Mouse (Mus musculus) 3T3-L1 (cell line): ENCODE data around the gene Sf3a2.

Source experiments
- DNase-seq: peaks from one replicate; pipeline ENCODE4 v3.0.0-alpha.2; 2015; ENCODE audit warnings: low read depth, low spot score

The Sf3a2 gene

DNA sequence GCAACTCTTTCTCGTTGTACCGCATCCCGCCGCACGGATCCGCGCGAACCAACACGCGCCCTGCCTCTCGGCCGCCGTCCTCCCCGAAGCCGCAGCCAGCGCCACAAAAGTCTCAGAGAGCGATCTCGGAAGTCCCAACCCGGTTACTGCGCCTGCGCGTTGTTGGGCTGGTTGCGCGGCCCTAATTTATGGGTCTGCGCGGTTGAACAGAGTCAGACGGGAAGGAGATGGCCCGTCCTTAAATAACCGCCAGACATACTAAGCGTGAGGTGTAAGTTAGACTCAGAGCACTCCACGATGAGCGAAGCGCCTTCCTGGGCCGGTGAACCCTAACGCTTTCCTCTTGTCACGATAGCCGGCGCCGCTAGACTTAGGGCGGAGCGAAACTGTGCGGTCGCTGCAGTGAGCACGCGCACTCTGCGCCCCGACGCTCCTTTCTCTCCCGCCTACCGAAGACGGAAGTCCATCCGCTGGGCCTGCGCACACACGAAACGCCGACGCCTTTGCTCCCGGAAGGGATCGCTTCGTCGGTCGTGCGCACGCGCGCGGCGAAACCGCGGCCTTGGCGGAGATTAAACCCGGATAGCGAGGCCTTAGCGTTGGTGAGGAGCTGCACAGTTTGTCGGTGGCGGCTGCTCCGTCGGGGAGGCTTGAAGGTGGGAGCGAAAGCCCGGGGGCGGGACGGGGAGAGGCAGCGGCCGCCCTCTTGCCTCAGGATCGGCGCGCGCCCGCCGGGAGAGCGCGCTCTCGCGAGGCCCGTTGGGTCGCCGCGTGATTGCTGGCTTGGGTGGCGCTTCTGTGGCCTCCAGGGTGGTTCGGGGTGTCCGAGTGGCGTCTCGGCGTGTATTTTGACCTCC lies at the start of gene Sf3a2, which contains the start of gene Plekhj1:
Gene Sf3a2 (plus strand): TSS at position 49 of the 857 bp plus-strand sequence.
Gene Plekhj1 (minus strand): TSS at position 477 of the 857 bp plus-strand sequence.
- DNase-seq, result peak; percentile 95

DNA sequence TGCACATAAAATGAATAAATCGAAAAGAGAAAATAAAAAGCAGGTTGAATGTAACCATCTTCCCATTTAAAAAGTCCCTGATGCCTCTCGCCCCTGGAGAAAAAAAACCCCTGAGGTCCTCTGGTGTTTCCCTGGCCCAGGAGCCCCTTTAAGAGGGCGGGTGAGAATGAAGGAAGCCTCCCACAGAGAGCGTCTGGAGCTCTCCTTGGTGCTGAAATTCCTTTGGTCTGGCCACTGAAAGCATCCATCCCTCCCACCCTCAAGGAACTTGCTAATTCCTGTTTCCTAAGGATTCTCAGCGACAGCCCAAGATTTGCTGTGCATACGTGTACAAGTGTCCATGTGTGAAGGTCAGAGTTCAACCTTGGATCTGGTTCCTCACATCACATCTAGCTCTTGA lies 49.4 kb upstream of the Sf3a2 start:
- peak; percentile 86 for DNase-seq

DNA sequence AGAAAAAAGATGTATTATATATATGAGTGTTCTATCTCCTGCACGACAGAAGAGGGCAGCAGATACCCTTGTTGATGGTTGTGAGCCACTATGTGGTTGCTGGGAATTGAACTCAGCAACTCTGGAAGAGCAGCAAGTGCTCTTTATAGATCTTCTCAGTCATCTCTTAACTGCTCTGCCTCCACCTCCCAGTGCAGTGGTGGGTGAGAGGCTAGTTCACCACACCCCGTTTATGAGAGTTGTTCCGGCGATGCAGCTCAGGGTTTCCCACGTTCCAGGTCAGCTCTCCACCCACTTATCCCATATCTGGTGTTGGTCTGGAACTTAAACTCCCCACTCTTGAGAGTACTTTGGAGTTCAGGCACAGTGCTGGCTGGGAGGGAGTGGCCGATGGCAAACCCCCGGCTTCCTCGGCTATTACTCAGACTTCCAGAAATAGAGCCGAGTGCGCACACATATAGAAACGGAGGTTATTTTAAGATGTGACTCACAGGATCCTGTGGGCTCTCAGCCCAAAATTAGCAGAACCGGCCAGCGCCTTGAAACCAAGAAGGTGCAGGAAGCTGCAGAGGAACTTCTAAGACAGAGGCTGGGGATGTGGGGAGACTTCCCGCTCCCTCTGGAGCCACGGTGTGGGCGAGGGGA lies 46.7 kb upstream of the Sf3a2 start:
- peak; percentile 98 for DNase-seq

DNA sequence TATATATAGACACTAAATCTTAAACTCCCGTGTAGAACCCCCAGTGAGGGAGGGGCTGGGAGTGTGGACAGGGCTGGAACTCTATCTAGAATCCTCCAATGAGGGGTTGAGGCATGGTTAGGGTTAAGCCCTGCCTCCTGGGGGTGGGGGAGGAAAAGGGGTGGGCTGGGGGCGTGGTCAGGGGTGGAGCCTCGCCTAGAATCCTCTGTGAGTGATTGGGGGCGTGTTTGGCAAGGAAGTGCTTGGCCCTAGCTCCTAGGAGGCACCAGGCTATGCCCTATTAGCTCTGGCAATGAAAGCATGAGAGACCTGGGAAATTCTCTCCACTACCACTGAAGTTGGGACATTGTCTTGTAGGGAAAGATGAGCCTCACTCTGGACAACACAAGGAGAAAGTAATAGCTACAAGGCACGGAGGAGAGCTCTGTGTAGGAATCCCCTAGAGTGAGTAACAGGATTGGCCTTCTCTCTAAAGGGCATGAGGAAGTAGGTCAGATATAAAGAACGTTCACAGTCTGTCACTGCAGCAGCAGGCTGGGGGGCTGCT lies 45.8 kb upstream of the Sf3a2 start:
- peak; percentile 89 for DNase-seq

DNA sequence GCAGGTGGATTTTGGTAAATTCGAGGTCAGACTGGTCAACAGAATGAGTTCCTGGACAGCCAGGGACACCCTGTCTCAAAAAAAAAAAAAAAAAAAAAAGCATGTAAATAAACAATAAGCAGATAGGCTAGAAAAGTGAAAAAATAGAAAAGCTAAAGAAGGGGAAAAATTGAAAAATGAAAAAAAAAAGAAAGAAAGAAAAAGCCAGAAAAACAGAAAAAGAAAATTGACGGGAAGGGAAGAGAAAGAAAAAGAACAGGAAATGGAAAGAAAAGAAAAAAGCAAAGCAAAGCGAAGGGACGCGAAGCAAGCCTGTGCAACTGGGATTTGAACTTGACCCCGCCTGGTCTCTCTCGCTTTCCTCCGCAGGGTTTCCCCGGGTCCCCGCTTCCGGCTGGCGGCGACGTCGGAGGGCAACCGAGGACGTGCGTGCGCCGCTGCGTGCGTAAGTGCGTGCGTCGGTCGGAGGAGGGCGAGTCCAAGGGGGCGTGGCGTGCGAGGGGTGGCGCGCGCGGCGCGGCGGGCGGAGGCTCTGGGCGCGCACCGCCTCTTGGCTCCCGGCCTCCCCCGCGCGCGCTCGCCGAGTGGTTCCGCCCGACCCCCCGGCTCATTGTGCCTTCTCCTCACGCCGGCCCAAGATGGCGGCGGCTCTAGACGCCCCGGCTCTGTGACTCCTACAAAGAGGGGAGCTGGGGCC lies 43.3 kb upstream of the Sf3a2 start, which contains the start of gene Dot1l:
Gene Dot1l (plus strand): TSS at position 613 of the 697 bp plus-strand sequence.
- DNase-seq, result peak; percentile 91

DNA sequence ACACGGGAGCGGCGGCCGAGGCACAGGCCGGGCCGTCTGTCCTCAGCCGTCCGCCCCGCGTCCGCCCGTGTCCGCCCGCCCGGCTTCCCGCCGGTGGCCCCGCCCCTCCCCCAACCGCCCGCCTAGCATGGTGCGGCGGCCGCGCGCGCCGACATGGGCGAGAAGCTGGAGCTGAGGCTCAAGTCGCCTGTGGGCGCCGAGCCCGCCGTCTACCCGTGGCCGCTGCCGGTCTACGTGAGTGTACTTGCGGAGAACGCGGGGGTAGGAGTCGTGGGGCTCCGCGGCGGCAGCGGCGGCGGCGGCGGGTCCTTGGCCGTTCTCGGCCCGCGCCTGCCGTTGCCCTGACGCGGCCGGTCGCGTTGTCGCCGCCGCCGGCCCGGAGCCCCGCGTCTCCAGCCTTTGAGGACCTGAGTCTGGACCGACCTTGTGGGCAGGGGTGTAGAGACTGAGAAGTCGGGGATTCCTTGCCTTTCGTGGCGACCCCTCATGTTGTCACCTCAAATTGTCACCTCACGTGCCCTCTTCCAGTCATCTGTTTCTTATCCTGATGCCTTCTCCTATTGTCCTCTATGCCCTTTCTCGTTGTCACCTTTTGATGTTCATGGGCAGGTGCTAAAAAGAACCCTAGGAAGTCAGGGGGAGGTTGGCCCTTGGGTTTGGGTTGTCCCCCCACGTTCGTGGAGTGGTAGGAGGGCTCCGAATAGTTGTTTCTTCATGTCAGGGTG lies 42.5 kb upstream of the Sf3a2 start:
- DNase-seq, result no peak

DNA sequence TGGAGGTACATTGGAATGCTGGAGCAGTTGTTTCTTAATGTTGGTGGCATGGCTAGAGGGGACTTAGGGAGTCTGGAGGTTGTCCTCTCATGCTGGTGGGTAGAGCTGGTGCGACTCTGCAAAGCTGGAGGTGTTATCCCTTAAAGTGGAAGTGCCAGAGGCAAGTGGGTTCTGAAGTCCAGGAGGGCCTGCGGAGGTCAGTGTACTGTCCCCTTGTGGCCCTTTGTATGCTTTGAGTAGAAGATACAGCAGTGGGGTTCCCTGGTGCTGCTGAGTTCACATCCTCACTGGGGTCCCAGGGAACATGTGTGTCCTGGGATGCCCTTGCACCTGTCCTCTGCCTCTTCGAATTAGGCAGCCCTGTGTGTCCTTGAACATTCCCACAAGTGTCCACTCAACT lies 41.9 kb upstream of the Sf3a2 start:
- DNase-seq, result peak; percentile 39

DNA sequence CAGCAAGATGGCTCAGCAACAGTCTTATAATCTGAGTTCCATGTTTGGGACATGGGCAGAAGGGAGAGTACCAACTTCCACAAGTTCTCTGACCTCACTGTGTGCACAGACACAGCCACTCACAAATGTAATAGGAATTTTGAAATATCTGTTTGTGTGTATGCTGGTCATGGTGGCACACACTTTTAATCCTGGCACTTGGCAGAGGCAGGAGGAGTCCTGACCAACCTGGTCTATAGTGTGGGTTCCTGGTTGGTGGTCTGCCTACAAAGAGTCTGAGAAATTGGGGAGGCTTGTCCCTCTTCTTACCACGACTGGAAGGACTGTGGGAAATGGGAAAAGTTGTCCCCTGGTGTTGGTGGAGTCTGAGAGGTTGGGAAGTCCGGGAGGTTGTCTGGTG lies 41.5 kb upstream of the Sf3a2 start:
- no peak for DNase-seq

DNA sequence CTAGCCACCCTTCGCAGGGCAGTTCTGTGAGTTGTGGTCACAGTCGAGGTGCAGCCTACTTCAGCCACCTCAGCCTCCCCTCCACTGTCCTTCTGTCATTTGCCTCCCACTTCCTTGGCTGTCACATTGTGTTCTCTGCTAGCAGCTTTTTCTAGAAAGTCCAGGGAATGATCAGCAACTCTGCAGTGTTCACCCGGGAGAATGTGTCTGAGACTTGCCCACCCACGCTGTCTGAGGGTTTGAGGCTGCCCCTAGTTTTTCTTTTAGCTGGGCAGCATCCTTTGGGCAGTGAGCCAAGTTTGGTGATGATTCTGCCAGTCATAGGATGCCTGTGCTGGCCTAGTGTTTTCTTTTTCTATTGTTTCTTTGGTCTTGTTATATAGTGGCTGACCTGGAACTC lies 41.0 kb upstream of the Sf3a2 start:
- DNase-seq, result peak; percentile 52

DNA sequence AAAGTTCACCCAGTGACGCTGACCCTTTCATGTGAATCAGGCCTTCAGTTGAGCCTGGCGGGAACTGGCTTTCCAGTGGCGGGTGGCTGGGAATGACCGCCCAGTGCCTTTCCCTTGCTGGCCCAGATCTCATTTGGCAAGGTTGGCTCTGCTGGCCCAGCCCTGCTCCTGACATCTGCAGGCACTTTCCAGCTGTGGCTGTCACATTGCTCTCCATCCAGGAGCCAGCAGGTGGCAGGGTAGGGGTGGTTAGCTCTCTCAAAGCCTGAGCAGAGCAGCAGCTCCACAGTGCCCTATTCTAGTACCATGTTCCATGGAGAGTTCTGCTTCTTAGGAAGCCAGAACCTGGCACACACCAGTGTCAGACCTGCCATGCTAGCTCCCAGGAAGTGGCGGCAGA lies 40.3 kb upstream of the Sf3a2 start:
- peak; percentile 90 for DNase-seq

DNA sequence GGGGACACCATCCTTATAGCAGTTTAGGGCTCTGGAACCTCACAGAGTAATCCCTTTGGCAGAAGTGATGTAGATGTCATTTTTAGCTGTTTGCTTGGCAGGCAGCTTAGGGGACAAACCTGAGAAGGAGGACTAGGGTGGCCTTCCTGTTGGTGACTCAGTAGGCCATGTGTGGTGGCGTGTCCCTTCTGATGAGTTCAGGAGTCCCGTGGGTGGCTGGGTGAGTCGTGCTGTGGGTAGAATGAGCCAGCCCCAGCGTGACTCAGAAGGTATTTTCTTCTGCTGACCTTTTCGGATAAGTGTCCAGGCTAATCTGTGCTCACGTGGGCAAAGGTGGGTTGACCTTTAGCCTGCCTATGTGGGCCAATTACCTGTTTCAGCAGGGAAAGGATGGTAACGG lies 39.3 kb upstream of the Sf3a2 start:
- peak; percentile 56 for DNase-seq

DNA sequence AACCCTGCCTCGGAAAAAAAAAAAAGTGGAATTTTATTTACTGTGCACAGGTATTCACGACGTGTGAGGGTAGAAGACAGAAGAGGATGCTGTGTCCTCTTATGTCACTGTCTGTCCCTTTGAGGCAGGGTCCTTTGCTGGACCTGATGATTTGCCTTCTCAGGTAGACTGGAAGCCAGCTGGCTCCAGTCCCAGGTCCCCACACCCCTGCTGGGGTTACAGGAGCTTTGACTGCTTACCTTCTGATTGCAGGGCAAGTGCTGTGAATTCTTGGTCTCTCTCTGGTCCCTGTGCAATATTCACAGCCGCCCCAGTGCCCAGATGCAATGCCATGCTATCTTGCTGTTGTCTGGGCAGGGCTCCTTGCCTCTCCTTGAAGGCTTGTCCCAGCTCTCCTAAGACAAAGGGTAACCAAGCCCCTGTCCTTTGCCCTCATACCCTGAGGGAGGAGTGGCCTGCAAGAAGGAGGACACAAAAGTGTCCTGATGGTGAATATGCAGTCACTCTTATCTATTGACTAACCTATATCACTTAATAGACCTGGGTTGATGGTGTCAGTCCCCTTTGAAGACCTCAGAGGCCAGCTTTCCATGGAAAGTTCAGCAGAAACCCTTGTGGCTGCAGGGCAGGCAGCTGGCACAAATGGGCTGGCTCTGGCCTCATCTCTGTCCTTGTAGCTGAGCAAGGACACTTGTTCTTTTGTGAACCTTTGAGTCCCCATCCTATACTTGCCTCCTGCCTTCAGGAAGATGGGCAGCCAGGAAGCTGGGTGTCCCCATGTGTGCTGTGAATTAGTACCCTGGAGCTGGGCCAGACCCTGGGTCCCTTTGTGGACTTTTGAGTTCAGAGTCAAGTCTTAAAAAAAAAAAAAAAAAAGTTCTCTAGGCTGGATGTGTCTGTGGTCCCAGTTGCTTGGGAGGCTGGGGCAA lies 37.1 kb upstream of the Sf3a2 start:
- DNase-seq, result no peak

DNA sequence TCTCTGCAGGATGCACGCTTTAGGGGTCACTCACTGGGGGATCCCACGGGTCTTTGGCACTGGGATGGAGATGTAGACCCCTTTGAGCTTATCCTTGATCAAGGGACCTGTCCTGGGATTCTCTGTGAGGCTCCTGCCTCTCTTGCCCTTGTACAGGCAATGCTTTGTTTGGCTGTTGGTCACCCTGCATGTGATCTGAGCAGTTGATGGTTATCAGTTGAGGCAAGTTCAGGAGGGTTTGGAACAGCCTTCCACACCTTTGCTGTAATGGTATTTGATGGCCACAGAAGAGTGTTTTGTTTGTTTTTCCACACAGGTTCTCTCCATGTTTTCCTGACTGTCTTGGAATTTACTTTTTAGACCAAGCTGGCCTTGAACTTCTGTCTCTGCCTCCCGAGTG lies 36.2 kb upstream of the Sf3a2 start:
- no peak for DNase-seq

DNA sequence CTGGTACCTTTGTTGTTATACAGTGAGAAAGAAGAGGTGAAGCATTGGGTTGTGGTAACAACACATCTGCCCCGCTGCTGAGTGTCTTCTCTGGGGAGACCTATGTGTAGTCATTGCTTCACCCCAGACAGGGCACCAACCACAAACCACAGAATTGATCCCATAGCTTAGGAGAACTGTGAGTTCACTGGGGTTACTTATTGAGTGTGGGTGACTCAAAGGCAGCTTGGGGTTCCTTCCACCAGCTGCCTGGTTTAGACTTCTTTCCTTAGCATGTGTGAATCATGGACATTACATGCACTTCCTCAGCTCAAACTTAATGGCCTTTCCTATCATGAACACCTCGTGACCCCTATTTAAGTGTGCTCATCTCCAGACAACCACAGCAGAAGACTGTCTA lies 34.5 kb upstream of the Sf3a2 start:
- peak; percentile 42 for DNase-seq

DNA sequence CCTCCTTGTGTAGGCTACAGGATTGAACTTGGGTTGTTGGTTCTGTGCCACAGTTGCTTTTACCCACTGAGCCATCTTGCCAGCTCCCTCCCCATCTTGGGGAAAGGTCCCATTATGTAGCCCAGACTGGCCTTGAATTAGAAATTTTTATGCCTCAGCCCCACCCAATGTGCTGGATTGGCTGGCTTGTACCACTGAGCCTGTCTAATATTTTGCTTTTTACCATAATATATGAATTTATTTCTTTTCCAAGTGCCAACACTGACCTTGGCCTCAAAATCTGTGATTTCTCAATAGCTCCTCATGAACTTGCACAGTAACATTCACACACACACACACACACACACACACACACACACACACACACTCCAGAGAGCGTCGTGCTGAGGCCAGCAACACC lies 32.3 kb upstream of the Sf3a2 start:
- DNase-seq, result no peak

DNA sequence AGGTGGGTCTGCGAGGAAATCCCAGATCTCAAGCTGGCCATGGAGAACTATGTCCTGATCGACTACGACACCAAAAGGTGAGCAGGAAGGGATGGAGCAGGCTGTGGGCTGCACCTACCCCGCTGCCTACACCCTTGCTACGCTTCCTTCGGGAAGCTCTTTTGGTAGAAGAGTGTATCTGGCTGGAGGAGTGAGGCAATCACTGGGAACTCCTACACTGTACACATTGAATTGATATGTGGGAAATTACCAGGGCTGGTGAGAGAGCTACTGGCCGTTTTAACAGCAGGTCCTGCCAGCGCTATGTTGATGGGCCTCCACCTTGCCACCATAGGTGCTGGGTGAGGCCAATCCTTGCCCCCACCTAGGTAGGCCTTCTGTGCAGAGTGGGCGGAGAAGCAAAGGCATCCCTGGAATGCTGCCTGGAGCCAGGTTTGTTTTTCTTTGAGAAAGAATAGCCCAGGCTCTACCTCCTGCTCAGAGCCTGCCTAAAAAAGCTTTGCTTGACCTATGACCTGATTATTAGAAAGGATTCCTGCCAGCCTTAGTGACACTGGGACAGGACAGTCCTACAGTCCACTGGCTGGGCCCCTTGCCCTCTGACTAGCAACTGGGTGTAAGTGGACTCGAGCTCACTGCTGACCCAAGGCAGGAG lies 31.7 kb upstream of the Sf3a2 start:
- no peak for DNase-seq

DNA sequence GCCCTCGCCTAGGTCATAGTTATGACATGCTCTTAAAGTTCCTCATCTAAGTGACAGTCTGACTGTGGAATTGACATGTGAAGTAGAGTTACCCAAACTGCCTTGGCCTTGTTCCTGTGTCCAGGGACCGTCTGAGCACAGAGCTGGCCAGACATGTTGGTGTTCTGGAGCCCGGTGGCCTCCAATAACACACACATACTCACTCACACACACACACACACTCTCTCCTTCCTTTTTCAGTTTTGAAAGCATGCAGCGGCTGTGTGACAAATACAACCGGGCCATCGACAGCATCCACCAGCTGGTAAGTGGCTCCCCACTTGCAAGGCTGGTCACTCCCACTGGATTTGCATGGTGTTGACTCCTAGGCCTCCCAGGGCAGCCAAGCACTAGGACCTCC lies 29.6 kb upstream of the Sf3a2 start:
- no peak for DNase-seq

DNA sequence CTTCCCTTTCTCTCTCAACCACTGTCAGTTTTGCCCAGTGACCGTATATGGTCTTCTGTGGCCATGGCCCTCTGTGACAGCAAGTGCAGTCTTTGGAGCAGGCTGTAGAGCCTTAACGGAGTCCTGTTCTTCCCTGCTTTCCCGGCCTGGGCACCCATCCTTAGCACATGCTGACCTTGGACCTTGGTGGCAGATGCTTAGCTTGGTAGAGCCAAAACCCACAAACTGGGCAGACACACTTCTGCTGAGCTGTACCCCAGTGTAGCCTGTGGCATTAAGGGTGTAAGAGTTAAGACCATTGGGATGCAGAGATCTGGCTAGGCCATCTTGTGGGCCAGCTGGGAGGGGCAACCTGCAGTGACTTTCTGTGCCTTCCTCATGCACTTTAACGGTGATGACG lies 24.2 kb upstream of the Sf3a2 start:
- no peak for DNase-seq

DNA sequence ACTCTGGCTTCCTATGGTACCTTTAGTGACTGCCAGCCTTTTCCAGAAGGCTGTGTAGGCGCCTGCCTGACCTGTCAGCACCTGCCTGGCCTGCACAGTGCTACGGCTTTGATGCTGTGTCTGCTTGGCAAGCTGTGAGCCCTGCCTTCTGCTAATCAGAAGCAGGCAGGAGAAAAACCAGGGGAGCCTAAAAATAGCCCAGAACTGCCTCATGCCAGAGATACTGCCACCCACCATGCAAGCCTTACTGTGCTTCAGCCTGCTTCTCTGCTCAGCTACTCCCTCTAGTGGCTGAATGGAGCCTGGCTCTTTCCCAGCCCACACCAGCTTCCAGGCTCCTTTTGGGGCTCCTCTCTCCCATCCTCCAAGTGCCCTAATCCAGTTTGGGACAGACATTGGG lies 23.4 kb upstream of the Sf3a2 start:
- peak; percentile 90 for DNase-seq

DNA sequence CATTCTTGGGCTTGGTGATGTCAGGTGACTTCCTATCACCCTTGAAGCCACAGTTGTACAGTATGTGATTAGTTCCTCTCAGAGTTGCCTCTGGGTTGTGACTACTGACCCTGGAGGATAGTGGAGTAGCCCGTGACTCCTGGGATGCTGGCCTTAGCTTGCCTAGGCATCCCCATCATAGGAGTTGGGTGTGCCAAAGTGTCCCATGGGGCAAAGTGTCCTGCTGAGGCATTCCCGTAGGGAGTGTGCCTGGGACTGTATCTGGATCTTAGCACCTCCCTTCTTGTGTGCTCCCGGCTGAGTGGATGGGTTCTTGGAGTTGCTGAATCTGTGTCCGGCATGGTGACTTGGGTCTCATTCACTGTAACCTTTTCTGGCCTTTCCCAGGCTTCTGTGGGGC lies 23.0 kb upstream of the Sf3a2 start:
- DNase-seq, result no peak
